Mouse (Mus musculus) limb, embryonic 11.5 days (tissue): Measurements from ENCODE around the gene Il12rb2. TPM values are rescaled to one million over a fixed set of nuclear protein-coding genes. Genes with fewer than 3 reads are reported as not detected.

Source experiments
- ATAC-seq: fragments of 200-750 bp; cut with Nextera tagmentation; 2 replicates; pipeline ENCODE4 v1.8.0; 2017; ENCODE audit warnings: low read depth; ENCODE audit not compliant: insufficient number of reproducible peaks, low FRiP score, low TSS enrichment
- DNase-seq: peaks from one replicate; pipeline ENCODE4 v3.0.0-alpha.2; 2015; ENCODE audit warnings: low spot score
- H3K27ac ChIP-seq: fragments of 300-500 bp; sonication (generic); replicated peaks from 2 replicates; pipeline ENCODE4 v1.5.1; 2014; ENCODE audit warnings: low read depth, mild to moderate bottlenecking, low read length
- H3K27me3 ChIP-seq: fragments of 300-500 bp; sonication (generic); 2 replicates; pipeline ENCODE4 v1.6.1; 2014; ENCODE audit warnings: mild to moderate bottlenecking, low read length, mixed read lengths; ENCODE audit not compliant: control insufficient read depth, insufficient read depth
- H3K36me3 ChIP-seq: fragments of 300-500 bp; sonication (generic); 2 replicates; pipeline ENCODE4 v1.6.1; 2014; ENCODE audit warnings: mild to moderate bottlenecking, low read length, moderate library complexity, mixed read lengths; ENCODE audit not compliant: control insufficient read depth, insufficient read depth
- H3K4me1 ChIP-seq: fragments of 300-500 bp; sonication (generic); 2 replicates; pipeline ENCODE4 v1.6.1; 2014; ENCODE audit warnings: low read length, mixed read lengths; ENCODE audit not compliant: control insufficient read depth, insufficient read depth
- H3K4me2 ChIP-seq: fragments of 300-500 bp; sonication (generic); 2 replicates; pipeline ENCODE4 v1.6.1; 2014; ENCODE audit warnings: low read depth, mild to moderate bottlenecking, moderate library complexity; ENCODE audit not compliant: severe bottlenecking
- H3K4me3 ChIP-seq: fragments of 300-500 bp; sonication (generic); 2 replicates; pipeline ENCODE4 v1.5.1; 2014; ENCODE audit warnings: low read depth, low read length
- H3K9ac ChIP-seq: fragments of 300-500 bp; sonication (generic); 2 replicates; pipeline ENCODE4 v1.6.1; 2014; ENCODE audit warnings: mild to moderate bottlenecking, low read length
- H3K9me3 ChIP-seq: fragments of 300-500 bp; sonication (generic); 2 replicates; pipeline ENCODE4 v1.6.1; 2016; ENCODE audit warnings: low read length; ENCODE audit not compliant: control insufficient read depth
- WGBS: fragments of 180-500 bp; shearing (Covaris S2); extraction: QIAGEN DNeasy Blood & Tissue Kit; methylation state at CpG from one replicate; pipeline ENCODE4 v1.1.7; 2014; 5-methylcytosine and 5-hydroxymethylcytosine counted together
- polyA plus RNA-seq: library from polyadenylated mRNA; unstranded; fragments of >200 nt; fragmentation: Nextera tagmentation; extraction: Ambion mirVana; gene quantifications from 2 replicates; pipeline ENCODE4 v1.2.1, GENCODE M21; 2014

Il12rb2 gene
- polyA plus RNA-seq, 1 experiment from 2014 or later: not detected

DNA sequence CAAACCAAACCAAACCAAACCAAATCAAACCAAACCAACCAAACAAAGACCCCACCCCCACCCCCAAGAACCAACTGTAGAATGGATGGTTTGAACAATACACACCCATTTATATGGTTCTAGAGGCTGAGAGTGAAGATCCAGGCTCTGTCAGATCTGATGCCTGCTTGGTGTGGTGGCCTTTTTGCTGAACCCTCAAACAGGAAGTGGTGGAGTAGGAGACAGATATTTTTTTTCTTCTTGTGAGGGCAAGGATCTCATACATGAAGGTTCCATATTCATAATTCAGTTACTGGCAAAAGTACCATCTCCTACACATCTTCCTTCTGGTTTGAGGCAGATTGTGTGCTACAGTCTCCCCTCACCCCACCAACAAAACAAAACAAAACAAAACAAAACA lies 36.5 kb downstream of the Il12rb2 start:
- DNase-seq (no peak), ATAC-seq (no peak)
- no peak overlapping the region for H3K4me2 ChIP-seq
- no peaks in the 10 kb centered on the region for H3K9me3 ChIP-seq
- no peaks in the 10 kb centered on the region for H3K4me1 ChIP-seq
- H3K36me3 ChIP-seq: no peaks in the 10 kb centered on the region
- no peaks in the 10 kb centered on the region for H3K27me3 ChIP-seq
- H3K4me3 ChIP-seq: no peak overlapping the region
- no peak overlapping the region for H3K9ac ChIP-seq
- no peak overlapping the region for H3K27ac ChIP-seq

GRCm38 (mm10) chr6:67337943-67338342 lies 38.0 kb downstream of the Il12rb2 start:
- ATAC-seq (no peak), DNase-seq (no peak)
- H3K9ac ChIP-seq: no peak overlapping the region
- H3K36me3 ChIP-seq: no peaks in the 10 kb centered on the region
- no peaks in the 10 kb centered on the region for H3K27me3 ChIP-seq
- no peak overlapping the region for H3K4me3 ChIP-seq
- no peaks in the 10 kb centered on the region for H3K4me1 ChIP-seq
- H3K27ac ChIP-seq: no peak overlapping the region
- H3K9me3 ChIP-seq: no peaks in the 10 kb centered on the region
- H3K4me2 ChIP-seq: no peak overlapping the region

DNA sequence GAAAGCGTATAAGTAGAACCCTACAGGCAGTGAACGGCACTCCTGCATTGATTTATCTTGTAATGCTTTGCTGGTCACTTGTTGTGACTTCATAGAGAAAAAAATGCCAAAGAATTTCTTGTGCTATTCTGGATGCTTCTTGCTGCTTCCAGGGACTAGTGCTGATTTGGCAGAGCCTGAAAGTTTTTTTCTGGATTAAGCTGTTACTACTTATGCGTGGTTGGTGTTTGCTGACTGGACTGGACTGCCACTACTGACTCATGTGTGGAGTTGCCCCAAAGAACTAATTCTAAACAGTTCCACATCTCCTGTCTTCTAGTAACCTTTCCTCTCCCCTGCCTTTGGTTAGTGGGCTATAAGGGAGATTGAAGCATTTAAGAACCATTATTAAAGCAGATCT lies 52.2 kb downstream of the Il12rb2 start:
- 90% methylated on average over 3 of the region's 3 CpGs for WGBS
- no peaks in the 10 kb centered on the region for H3K9me3 ChIP-seq
- H3K9ac ChIP-seq: no peak overlapping the region
- H3K36me3 ChIP-seq: no peaks in the 10 kb centered on the region
- H3K27me3 ChIP-seq: no peaks in the 10 kb centered on the region
- no peak overlapping the region for H3K27ac ChIP-seq
- ATAC-seq (no peak), DNase-seq (no peak)
- no peak overlapping the region for H3K4me2 ChIP-seq
- no peak overlapping the region for H3K4me3 ChIP-seq
- no peaks in the 10 kb centered on the region for H3K4me1 ChIP-seq

DNA sequence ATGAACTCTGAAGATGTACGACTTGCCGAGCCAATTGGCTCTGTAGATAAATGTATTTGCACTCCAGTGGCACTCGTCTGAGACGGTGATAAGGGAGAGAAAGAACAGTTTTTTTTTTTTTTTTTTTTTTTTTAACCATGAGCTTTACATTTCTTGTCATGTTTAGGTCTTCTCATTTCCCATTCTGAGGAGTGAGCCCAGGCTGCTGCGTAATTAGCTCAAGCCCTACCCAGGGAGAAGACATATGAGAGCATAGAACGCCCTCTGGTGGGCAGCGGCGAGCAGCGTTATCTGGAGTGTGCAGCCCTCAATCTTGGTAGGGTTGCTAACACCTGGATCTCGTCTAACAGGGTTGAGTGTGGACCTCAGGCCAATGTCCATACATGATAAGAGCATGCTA lies 57.5 kb downstream of the Il12rb2 start:
- 0 out of 2 replicates have a peak, but pooled peaks have one; percentile 62 for ATAC-seq
- H3K27ac ChIP-seq: no peak overlapping the region
- peak; percentile 77 for DNase-seq
- H3K9me3 ChIP-seq: no peaks in the 10 kb centered on the region
- no peak overlapping the region for H3K4me3 ChIP-seq
- H3K4me1 ChIP-seq: no peaks in the 10 kb centered on the region
- WGBS: 33% methylated on average over 10 of the region's 10 CpGs
- no peaks in the 10 kb centered on the region for H3K36me3 ChIP-seq
- H3K27me3 ChIP-seq: no peaks in the 10 kb centered on the region
- H3K9ac ChIP-seq: no peak overlapping the region
- H3K4me2 ChIP-seq: no peak overlapping the region

DNA sequence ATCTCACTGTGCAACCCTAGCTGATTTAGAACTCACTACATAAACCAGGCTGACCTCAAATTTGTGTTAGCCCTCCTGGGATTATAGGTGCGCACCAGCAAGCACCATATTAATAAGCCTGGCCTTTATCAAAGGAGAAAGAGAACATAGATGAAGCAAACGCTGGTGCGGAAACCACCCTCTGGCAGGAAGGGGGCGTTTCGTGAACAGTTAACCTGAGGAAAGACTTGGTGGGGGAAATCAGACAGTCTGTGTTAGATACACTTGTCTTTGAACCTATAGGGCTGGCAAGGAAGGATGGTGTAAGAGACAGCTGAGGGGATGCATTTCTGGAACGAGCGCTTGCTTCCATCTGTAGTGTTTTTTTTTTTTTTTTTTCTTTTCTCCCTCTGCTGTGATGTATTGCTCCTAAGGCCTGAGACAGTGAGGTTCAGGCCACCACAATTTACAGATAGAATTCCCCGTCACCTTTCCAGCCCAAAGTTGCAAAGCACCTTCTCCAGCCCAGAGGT lies 58.1 kb downstream of the Il12rb2 start:
- no peaks in the 10 kb centered on the region for H3K9me3 ChIP-seq
- H3K9ac ChIP-seq: no peak overlapping the region
- no peak overlapping the region for H3K4me2 ChIP-seq
- 81% methylated on average over 8 of the region's 8 CpGs for WGBS
- no peak overlapping the region for H3K4me3 ChIP-seq
- H3K4me1 ChIP-seq: no peaks in the 10 kb centered on the region
- no peak overlapping the region for H3K27ac ChIP-seq
- ATAC-seq (no peak), DNase-seq (no peak)
- H3K36me3 ChIP-seq: no peaks in the 10 kb centered on the region
- H3K27me3 ChIP-seq: no peaks in the 10 kb centered on the region

- ATAC-seq: no peak
- H3K4me3 ChIP-seq: no peak overlapping the region
Observed at GRCm38 (mm10) chr6:67317068-67317467, 58.9 kb downstream of the Il12rb2 start.

GRCm38 (mm10) chr6:67314697-67315096 lies 61.3 kb downstream of the Il12rb2 start:
- Histone ChIP-seq H3K4me3 (no peak overlapping the region), H3K4me1 (no peaks in the 10 kb centered on the region), H3K9me3 (no peaks in the 10 kb centered on the region), H3K9ac (no peak overlapping the region), H3K4me2 (no peak overlapping the region), H3K36me3 (no peaks in the 10 kb centered on the region), H3K27ac (no peak overlapping the region), H3K27me3 (no peaks in the 10 kb centered on the region)
- 70% methylated on average over 1 of the region's 1 CpGs for WGBS
- ATAC-seq: no peak
- DNase-seq: no peak

More at GRCm38 (mm10) chr6:67317068-67317467, 58.9 kb downstream of the Il12rb2 start:
- DNase-seq: no peak
- no peak overlapping the region for H3K27ac ChIP-seq
- H3K27me3 ChIP-seq: no peaks in the 10 kb centered on the region
- H3K9me3 ChIP-seq: no peaks in the 10 kb centered on the region
- H3K4me2 ChIP-seq: no peak overlapping the region
- no peak overlapping the region for H3K9ac ChIP-seq
- WGBS: 79% methylated on average over 5 of the region's 5 CpGs
- no peaks in the 10 kb centered on the region for H3K4me1 ChIP-seq
- no peaks in the 10 kb centered on the region for H3K36me3 ChIP-seq

DNA sequence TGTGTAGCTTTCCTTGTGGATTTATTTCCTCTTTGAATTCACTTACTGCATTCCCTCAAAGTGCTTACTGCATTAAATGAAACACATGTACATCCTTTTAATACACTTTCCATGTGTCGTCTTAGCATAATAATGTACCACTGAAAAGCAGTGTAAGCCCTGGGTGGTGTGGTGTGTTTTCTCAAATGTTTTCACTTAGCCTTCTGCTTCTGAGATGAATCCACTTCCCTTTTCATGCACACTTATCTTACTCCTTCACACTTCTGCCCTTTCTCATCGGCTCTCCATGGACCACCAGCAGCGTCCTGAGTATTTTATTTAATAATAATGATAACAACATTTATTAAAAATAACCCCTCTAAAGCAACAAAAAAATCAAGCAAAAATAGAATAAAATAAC lies 66.2 kb downstream of the Il12rb2 start:
- WGBS: 89% methylated on average over 3 of the region's 3 CpGs
- no peak for DNase-seq
- H3K4me2 ChIP-seq: no peak overlapping the region
- H3K27me3 ChIP-seq: no peaks in the 10 kb centered on the region
- no peak for ATAC-seq
- H3K4me1 ChIP-seq: no peaks in the 10 kb centered on the region
- no peak overlapping the region for H3K9ac ChIP-seq
- H3K36me3 ChIP-seq: no peaks in the 10 kb centered on the region
- H3K4me3 ChIP-seq: no peak overlapping the region
- no peaks in the 10 kb centered on the region for H3K9me3 ChIP-seq
- H3K27ac ChIP-seq: no peak overlapping the region

GRCm38 (mm10) chr6:67308994-67309393 lies 67.0 kb downstream of the Il12rb2 start:
- 76% methylated on average over 3 of the region's 3 CpGs for WGBS
- Histone ChIP-seq H3K9ac (no peak overlapping the region), H3K27ac (no peak overlapping the region), H3K4me1 (no peaks in the 10 kb centered on the region), H3K27me3 (no peaks in the 10 kb centered on the region), H3K36me3 (no peaks in the 10 kb centered on the region), H3K9me3 (no peaks in the 10 kb centered on the region), H3K4me3 (no peak overlapping the region), H3K4me2 (no peak overlapping the region)
- DNase-seq (no peak), ATAC-seq (no peak)
